Mouse (Mus musculus): ENCODE results near the gene Milr1. TPM values are rescaled to one million over a fixed set of nuclear protein-coding genes. Genes with fewer than 3 reads are reported as not detected.

Gene Milr1
- polyA plus RNA-seq, 1 experiment = 3.0 TPM

GRCm38 (mm10) chr11:106815331-106815730, 64.3 kb downstream of the Milr1 start:
- H3K4me3 ChIP-seq (replicated peaks; ENCODE audit: extremely low read depth, low read depth, low read length) = no peak overlapping the region
- DNase-seq = no peak
- WGBS = 79% methylated on average over 2 of the region's 2 CpGs
- no peaks in the 10 kb centered on the region for H3K4me1 ChIP-seq (ENCODE audit: control insufficient read depth, insufficient read depth, low read length)
- TF ChIP-seq POLR2A (IDR thresholded peaks at IDR 0.05; ENCODE audit: borderline replicate concordance, extremely low read depth, low read depth, low read length) = no peak
- no peak for TF ChIP-seq CTCF (IDR thresholded peaks at IDR 0.05; ENCODE audit: insufficient read depth, low read length)

DNA sequence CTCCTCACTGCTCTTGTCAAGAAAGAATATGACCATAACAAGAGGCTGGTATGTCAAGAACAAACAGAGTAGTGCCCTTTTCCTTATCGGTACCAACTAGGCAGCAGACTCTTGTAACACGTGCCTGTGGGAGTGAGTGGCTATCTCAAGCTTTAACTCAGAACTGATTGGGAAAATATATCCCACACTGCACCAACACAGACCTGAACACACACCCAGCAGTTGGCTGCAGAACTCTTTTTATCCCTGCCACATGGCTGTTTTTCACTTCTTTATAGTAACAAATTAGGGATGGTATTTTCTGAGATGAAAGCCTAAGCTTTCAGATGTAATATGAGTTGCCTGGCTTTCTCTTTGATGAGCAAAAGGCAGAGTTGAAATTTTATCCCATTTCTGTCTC, 64.7 kb downstream of the Milr1 start:
- 72% methylated on average over 2 of the region's 2 CpGs for WGBS
- Histone ChIP-seq H3K4me1 (ENCODE audit: control insufficient read depth, insufficient read depth, low read length) (0 out of 2 replicates have a peak, but pooled peaks cover under 1% of the 10 kb centered on the region), H3K4me3 (replicated peaks; ENCODE audit: extremely low read depth, low read depth, low read length) (no peak overlapping the region)
- DNase-seq = no peak
- no peak for TF ChIP-seq POLR2A (IDR thresholded peaks at IDR 0.05; ENCODE audit: borderline replicate concordance, extremely low read depth, low read depth, low read length)
- TF ChIP-seq CTCF (IDR thresholded peaks at IDR 0.05; ENCODE audit: insufficient read depth, low read length) = no peak

- Histone ChIP-seq H3K4me3 (replicated peaks; ENCODE audit: extremely low read depth, low read depth, low read length) (no peak overlapping the region), H3K4me1 (ENCODE audit: control insufficient read depth, insufficient read depth, low read length) (peaks cover 4% of the 10 kb centered on the region)
- no peak for TF ChIP-seq CTCF (IDR thresholded peaks at IDR 0.05; ENCODE audit: insufficient read depth, low read length)
- no peak for TF ChIP-seq POLR2A (IDR thresholded peaks at IDR 0.05; ENCODE audit: borderline replicate concordance, extremely low read depth, low read depth, low read length)
- 79% methylated on average over 7 of the region's 7 CpGs for WGBS
- no peak for DNase-seq
Observed at GRCm38 (mm10) chr11:106816316-106816715, 65.3 kb downstream of the Milr1 start.

DNA sequence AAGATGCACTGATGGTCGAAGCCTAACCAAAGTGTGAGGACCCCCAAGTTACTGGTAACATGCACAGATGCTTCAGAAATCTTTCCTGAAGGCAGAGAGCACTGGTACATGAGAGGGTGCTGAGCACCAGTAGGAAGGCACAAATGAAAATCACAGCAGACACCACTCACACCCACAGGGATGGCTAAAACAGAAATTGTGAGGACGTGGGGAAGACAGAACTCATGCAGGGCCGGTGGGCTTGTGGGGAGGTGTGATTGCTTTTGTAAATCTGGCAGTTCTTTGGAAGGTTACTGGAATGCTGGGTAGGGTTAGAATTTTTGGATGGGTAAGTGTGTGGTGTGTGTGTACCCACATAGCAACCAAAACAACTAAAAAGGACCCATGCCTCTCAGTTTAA, 66.1 kb downstream of the Milr1 start:
- DNase-seq = no peak
- Histone ChIP-seq H3K4me1 (ENCODE audit: control insufficient read depth, insufficient read depth, low read length) (peaks cover 6% of the 10 kb centered on the region), H3K4me3 (replicated peaks; ENCODE audit: extremely low read depth, low read depth, low read length) (no peak overlapping the region)
- TF ChIP-seq CTCF (IDR thresholded peaks at IDR 0.05; ENCODE audit: insufficient read depth, low read length) = no peak
- no peak for TF ChIP-seq POLR2A (IDR thresholded peaks at IDR 0.05; ENCODE audit: borderline replicate concordance, extremely low read depth, low read depth, low read length)
- WGBS = 93% methylated on average over 3 of the region's 3 CpGs

DNA sequence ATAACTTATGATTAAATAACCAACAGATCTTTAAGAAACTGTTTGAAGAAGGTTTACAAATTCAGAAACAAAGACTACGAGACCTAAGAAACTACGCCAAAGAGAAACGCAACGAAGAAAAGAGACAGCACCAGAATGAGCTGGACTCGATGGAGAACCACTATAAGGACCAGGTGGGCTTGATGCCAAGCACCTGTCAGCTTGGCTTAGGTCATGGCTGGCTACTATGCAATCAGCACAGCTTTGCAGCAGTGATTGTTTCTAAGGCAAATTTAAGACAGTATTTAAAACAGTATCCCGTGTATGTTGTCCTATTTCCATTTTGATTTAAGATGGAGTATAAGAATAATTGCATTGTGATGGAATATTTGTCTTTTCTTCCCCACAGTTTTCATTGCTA, 66.8 kb downstream of the Milr1 start:
- no peak for DNase-seq
- no peak for TF ChIP-seq POLR2A (IDR thresholded peaks at IDR 0.05; ENCODE audit: borderline replicate concordance, extremely low read depth, low read depth, low read length)
- TF ChIP-seq CTCF (IDR thresholded peaks at IDR 0.05; ENCODE audit: insufficient read depth, low read length) = no peak
- Histone ChIP-seq H3K4me1 (ENCODE audit: control insufficient read depth, insufficient read depth, low read length) (peaks cover 6% of the 10 kb centered on the region), H3K4me3 (replicated peaks; ENCODE audit: extremely low read depth, low read depth, low read length) (no peak overlapping the region)
- 77% methylated on average over 6 of the region's 6 CpGs for WGBS

- no peak for DNase-seq
- 41% methylated on average over 9 of the region's 9 CpGs for WGBS
- Histone ChIP-seq H3K4me3 (replicated peaks; ENCODE audit: extremely low read depth, low read depth, low read length) (no peak overlapping the region), H3K4me1 (ENCODE audit: control insufficient read depth, insufficient read depth, low read length) (peaks cover 6% of the 10 kb centered on the region)
- TF ChIP-seq CTCF (IDR thresholded peaks at IDR 0.05; ENCODE audit: insufficient read depth, low read length) = no peak
- no peak for TF ChIP-seq POLR2A (IDR thresholded peaks at IDR 0.05; ENCODE audit: borderline replicate concordance, extremely low read depth, low read depth, low read length)
Observed at GRCm38 (mm10) chr11:106818341-106818740, 67.3 kb downstream of the Milr1 start.

Other genes starting within 250 kb of the Milr1 start
- gene Tex2, start 137.8 kb upstream of the Milr1 start, polyA plus RNA-seq (2012; rRNA removed) = 12.6 and 15.1 TPM in 2 replicates
- gene Pecam1, start 598 bp upstream of the Milr1 start, polyA plus RNA-seq (2012; rRNA removed) = 225 and 283 TPM in 2 replicates
- 4.8 and 6.3 TPM in 2 replicates for gene Polg2, start 28.3 kb downstream of the Milr1 start, polyA plus RNA-seq (2012; rRNA removed)
- gene Ddx5, start 38.0 kb downstream of the Milr1 start, polyA plus RNA-seq (2012; rRNA removed) = 539 and 718 TPM in 2 replicates
- 1.9 and 2.9 TPM in 2 replicates for gene Cep95, start 38.0 kb downstream of the Milr1 start, polyA plus RNA-seq (2012; rRNA removed)
- gene Smurf2, start 169.5 kb downstream of the Milr1 start, polyA plus RNA-seq (2012; rRNA removed) = 19.1 and 24.7 TPM in 2 replicates
- gene Kpna2, start 248.3 kb downstream of the Milr1 start, polyA plus RNA-seq (2012; rRNA removed) = 3.0 and 13.6 TPM in 2 replicates

All from lung, adult 2 months (tissue).